Mouse (Mus musculus) R1 (cell line): Measurements from ENCODE around the gene Cdh24.

Experiments
- DNase-seq: peaks from one replicate; pipeline ENCODE4 v3.0.0-alpha.2; 2018; ENCODE audit warnings: low read depth, low spot score

The Cdh24 gene

DNA sequence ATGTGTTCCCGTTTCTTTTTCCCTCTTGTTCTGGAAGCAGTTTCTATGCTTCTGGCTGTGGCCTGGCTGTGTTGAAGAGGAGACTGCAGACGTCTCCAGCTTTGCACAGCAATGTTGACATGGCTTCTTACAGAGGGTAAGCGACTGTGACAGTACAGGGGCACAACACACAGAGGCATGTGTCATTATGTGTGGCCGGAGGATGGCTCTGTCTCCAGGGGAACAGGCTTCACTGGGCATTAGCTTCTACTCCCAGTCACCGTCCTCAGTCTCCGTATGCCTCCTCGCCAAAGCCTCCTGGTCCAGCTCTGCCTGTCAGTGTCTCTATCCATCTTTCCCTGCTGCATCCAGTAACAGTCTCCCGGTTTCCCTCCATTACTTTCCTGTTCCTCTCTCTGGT, 33.9 kb downstream of the Cdh24 start:
- DNase-seq = no peak

DNA sequence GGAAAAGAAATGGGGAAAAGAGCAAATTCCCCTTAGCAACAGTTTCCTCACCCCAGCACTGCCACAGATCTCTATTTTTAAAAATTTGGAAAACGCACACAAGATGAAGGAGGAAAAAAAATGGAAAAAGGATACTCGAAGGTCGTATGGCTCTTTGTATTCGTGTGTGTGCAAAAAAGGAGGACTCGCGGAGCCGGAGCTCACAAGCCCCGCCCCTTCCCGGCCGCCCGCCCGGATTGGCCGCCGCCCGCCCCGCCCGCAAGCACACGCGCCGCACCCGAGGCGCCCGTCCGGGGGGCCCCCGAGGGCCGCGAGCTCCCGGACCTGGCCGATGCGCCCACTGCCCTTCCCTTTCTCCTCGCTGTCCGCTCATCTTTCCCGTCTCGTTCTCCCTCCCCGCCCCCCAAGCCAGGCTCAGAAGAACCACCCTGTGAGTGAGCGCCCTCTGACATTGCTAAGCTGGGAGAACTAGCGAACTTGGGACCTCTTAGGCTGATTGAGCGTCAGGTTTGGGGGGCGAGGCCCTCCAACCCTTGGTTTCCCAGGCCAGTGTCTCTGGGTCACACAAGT, 35.3 kb downstream of the Cdh24 start, which contains the start of gene 4931414P19Rik:
Gene 4931414P19Rik (minus strand): TSS at position 242 of the 570 bp plus-strand sequence.
- peak; percentile 73 for DNase-seq

DNA sequence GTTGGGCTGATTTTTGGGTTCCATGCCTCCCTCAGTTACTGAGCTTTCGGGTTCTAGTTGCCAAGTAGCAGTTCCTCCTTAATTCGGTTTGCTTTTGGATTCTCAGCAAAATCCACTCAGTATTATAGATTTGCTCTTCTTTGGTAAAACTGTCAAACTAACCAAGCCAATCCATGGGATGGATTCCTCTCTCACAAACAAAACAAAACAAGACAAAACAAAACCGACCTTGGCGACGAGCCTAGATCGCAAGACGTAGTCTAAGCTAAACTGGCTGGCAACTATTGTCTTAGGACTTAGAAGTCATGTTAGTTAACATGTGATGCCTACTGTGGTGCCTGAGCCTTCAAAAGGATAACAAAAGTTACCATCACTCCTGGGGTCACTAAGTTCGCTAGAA, 37.5 kb downstream of the Cdh24 start:
- DNase-seq = peak; percentile 27

DNA sequence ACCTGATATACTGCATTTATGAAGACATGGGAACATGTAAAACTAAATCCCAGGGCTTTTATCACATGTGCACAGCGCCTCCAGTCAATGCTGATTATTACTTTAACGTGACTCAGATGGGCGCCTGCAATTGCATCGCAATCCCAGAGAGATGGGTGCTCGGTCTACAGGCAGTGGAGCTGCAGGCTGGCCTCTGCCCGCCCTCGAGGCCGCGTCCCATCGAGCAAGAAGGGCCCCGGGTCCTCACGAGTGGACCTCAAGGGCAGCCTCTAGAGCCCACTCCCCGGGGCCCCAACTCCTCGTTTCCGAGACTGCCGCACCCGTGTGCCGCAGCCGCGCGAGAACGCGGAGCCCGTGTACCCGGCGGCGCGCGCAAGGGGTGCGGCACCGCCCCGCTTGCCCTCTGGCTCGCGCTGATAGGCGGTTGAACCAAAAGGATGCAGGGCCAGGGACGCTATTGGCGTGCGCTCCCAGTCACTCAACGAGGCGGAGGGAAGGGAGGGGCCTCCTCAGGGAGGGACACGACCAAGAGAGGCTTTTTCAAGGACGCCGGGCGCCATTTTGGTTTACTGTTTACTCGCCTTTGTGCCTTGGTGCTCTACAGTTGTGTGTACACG, 38.0 kb downstream of the Cdh24 start:
- DNase-seq = peak; percentile 99

DNA sequence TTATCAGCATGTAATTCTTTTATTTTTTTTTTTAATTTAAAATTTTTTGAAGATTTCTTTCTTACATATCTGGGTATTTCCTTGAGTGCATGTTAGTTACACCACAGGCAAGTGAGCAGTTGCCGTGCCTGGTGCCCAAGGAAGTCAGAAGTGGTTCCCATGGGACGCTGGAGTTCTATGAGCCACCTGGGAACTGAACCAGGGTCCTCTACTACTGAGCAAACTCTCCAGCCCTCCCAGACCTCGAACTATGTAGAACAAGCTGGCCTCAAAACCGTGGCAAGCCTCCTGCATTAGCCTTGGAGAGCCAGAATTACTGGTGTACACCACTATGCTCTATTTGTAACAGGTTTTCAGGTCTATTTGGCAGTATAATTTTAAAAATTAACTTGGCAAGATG, 38.6 kb downstream of the Cdh24 start:
- DNase-seq = no peak

DNA sequence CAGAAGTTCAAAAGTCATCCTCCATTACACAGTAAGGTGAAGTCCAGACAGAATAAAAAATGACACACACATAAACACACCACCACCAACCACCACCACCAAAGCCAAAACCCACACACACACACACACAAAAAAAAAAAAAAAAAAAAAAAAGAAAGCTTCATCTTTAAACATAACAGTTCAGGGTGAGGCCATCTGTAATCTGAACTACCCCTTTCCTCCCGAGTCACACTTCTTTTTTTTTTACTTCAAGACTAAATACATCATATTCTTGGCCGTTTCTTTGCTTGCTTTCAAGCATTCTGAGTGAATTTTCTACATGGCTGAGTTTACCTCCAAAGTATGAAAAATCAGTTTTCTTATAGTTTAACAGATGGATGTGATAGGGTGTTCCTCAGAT, 39.6 kb downstream of the Cdh24 start:
- no peak for DNase-seq

DNA sequence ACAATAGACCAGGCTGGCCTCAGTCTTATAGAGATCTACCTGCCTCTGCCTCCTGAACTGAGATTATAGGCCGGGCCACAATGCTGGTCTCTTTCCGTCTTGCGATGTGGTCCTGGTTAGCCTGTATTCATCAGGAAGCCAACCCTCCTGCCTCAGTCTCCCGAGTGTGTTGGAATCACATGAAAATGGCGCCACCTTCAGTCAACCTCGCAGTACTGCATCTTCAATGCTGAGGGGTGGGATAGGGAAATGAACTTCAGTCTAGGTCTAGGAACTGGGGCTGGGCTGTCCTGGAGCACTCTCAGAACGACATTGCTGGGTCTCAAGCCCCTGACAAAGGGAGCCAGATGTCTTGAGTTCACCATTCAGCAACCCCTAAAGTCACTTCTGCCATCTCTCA, 44.1 kb downstream of the Cdh24 start:
- DNase-seq = peak; percentile 82

DNA sequence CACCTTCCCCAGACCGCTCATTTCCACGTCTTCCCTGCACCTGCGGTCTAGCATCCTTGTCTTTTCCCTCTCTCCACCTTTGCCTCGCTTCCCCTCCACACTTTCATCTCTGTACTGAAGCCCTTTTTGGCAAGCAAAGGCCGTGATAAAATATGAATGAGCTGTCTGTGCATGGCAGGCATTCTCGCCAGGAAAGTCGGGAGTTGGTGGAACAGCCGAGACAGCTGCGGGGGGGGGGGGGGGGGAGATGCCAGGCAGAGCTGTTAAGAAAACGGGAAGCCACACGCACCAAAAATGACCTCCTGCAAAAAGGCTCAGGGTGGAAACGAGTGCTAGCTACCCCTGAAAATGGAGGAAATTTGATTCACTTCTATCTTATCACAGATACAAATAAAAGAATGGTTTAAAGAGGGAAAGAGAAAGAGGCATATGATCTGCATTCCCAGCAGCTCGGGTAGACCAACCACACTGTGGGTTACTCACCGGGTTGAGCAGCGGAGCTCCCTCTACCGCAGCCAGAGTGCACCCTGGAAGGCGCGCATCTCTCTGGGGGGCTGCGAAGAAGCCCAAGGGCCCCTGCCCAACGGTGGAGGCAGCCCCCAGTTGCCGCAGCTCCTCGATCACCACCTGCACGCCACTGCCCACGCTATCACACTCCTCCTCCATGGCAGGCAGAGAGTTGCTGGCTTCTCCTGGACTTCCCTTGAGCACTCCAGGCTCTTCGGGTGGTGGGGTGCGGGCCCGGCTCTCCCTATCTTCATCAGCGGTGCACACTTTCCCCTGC, 46.3 kb downstream of the Cdh24 start:
- DNase-seq = no peak

DNA sequence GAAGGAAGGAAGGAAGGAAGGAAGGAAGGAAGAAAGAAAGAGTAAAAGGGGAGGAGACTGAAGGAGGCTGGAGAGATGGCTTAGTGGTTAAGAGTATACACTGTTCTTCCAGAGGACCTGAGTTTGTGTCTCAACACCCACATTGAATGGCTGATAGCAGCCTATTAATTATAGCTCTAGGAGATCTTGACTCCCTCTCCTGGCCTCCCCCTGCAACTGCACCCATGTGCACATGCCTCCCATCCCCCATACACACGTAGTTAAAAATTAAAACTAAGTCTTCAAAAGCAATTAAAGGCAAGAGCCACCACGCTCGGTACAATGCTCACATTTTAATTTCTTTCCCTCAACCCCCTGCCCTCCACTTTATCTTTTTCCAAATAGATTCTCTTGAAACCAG, 47.1 kb downstream of the Cdh24 start:
- peak; percentile 65 for DNase-seq

DNA sequence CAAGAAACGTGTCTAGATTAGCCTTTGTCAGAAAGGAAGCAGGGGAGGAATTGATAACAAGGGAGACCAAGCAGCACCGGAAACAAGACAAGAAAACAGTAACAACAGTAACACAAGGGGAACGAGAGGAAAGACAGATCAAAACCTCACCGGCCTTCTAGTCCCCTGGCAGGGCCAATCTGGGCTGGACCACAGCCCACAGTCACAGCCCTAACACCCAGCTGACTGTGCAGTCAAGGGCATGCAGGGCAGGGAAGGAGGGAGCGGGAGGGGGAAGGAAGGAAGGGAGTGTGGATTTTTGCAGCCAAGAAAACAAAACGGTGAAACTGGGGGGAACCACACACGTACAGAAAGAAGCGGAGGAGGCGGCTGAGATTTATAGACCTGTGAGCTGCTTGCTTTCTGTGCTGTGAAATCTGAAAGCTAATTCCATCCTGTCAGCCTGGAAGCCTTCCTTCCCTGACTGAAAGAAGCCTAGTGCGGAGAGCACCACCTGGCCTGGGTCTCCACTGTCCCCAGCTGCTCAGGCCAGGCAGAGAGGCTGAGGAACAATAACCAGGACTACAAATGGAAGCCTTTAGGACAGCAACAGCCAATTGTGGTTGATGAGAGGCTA, 48.7 kb downstream of the Cdh24 start:
- no peak for DNase-seq

DNA sequence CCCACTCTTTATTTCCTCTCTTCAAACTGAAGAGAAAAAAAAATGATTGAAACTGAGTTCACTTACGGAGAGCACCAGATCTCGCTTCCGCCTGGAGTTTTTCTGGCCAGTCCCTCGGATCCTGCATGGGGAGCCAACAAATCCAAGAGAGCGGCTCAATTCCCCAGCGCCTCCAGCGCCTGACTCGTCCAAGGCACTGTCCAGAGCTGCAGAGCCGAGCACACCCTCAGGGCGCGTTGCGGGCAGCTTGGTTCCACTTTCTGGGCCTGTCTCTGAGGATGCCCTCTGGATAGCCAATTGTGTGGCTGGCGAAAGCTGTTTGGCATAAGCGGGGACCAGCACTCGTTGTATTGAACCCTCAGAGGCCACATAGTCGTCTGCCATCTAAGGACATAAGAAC, 50.1 kb downstream of the Cdh24 start:
- no peak for DNase-seq

DNA sequence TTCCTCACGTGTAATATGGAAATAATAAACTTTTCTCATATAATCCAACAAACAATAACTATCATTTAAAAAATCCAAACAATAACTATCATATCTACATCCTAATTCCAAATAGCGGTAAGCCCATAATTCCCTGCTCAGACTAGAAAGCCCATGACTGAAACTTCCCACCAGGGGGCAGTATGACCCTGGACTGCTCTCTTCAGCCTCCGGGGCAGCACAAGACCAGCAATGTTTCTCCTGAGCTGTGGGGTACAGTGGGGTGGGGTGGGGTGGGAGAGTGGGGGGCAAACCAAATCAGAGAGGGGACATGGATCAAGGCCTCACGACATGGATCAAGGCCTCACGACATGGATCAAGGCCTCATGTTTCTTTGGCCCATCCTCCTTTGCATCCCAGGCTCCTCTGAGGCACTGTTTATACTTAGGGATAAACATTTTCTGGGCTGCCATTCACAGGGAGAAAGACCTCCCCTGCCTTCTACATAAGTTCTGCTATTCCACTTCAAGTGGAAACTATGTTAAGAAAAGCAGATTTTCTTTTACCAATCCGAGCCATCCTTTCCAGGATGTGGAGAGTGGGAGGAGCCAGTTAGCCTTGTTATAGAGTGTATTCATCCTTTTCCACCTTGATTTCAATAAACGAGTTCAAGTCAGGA, 57.4 kb downstream of the Cdh24 start:
- DNase-seq = peak; percentile 79

DNA sequence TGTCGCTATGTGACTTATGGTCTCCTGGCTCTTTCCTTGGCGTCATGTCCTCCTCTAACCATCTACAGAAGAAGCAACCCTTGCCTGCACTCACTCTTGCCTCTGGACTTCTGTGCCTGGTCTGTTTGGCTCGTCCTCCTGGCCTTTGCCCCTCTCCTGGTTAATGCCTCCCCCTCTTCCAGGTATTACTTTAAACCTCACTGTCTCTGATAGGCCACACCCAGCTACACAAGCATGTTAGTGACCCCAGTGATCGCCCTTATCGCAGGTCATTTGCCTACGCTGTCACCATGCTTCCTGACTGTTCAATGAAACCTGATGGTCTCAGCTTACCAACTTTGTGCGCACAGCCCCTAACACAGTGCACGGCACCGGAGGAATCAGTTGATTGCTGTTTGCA, 58.6 kb downstream of the Cdh24 start:
- no peak for DNase-seq
